Mouse (Mus musculus) megakaryocyte, embryonic 14.5 days (primary cell): ENCODE measurements around the gene Tpk1. TPM values are rescaled to one million over a fixed set of nuclear protein-coding genes. Genes with fewer than 3 reads are reported as not detected.

Source experiments
- H3K27me3 ChIP-seq: replicated peaks from 2 replicates; pipeline ENCODE3; 2012; ENCODE audit warnings: inconsistent platforms
- H3K36me3 ChIP-seq: replicated peaks from 2 replicates; pipeline ENCODE3; 2012; ENCODE audit warnings: low read length, inconsistent platforms, mixed read lengths
- H3K4me1 ChIP-seq: 2 replicates; pipeline ENCODE4 v1.6.1; 2012; ENCODE audit warnings: inconsistent platforms
- H3K4me3 ChIP-seq: replicated peaks from 2 replicates; pipeline ENCODE3; 2012; ENCODE audit warnings: moderate library complexity, mild to moderate bottlenecking, inconsistent platforms
- H3K9me3 ChIP-seq: 2 replicates; pipeline ENCODE4 v1.6.1; 2012; ENCODE audit warnings: inconsistent platforms
- FLI1 ChIP-seq: IDR thresholded peaks from 2 replicates; pipeline ENCODE4 v1.6.1; 2012; ENCODE audit warnings: low read length, inconsistent platforms, mixed read lengths
- GATA1 ChIP-seq: IDR thresholded peaks from 3 replicates; pipeline ENCODE4 v1.6.1; 2012; ENCODE audit warnings: mixed read lengths, low read length, inconsistent platforms, borderline replicate concordance
- polyA plus RNA-seq: library from polyadenylated mRNA; stranded (reverse); fragments of >175 nt; gene quantifications from 2 replicates; pipeline ENCODE4 v1.2.3, GENCODE M21; 2012; ENCODE audit warnings: low replicate concordance; ENCODE audit not compliant: insufficient read depth

The Tpk1 gene
- polyA plus RNA-seq, 1 experiment: not detected

DNA sequence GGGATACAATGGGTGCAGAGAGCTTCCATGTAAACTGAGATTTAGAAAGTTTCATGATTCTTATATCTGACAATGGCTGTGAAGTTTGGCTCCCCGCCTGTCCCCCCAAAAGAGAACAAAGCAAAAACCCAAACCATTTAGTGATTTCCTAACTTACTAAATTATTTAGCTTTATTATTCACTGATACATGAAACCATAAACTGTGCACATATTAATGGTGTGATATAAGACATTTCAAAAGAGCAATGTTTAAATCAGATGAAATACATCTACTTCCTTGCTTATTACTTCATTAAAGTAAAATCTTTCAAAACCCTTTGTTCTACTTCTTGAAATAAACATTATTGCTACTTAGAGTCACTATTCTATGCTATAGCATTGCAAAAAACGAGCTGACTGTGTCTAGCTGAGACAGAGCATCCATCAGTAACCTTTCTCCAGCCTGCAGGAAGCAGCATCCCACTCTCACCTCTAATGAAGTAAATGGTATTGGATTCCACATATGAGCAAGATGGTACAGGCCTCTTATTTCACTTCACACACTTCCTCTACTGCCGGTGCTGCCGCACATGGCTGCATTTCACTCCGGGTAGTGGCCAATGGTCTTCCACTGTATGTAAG is 161.4 kb downstream of the Tpk1 start:
- H3K4me1 ChIP-seq: peaks cover 26% of the 10 kb centered on the region
- no peaks in the 10 kb centered on the region for H3K9me3 ChIP-seq
- H3K4me3 ChIP-seq: no peak overlapping the region
- H3K27me3 ChIP-seq: no peaks in the 10 kb centered on the region
- no peaks in the 10 kb centered on the region for H3K36me3 ChIP-seq
- TF ChIP-seq GATA1: no peak
- TF ChIP-seq FLI1: no peak

DNA sequence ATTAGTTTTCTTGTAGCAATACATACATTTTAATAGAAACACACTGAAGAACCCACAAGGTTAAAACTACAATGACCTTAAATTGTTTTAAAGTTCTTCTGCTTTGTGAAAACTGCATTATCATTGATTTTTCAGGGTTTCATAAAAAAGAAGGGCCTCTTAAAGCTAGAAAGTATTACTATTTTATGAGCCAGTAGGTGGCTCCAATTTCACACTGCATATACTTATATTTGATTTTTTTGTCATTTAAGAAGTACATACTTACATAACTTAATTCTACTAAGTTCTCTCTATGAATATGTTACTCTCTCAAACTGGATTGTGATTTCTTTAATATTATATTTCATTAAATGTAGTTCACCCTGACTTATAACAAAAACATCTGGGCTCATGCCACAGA is 173.7 kb downstream of the Tpk1 start:
- TF ChIP-seq FLI1 (no peak), GATA1 (no peak)
- H3K36me3 ChIP-seq: no peaks in the 10 kb centered on the region
- no peaks in the 10 kb centered on the region for H3K27me3 ChIP-seq
- no peaks in the 10 kb centered on the region for H3K9me3 ChIP-seq
- H3K4me1 ChIP-seq: no peaks in the 10 kb centered on the region
- H3K4me3 ChIP-seq: no peak overlapping the region

DNA sequence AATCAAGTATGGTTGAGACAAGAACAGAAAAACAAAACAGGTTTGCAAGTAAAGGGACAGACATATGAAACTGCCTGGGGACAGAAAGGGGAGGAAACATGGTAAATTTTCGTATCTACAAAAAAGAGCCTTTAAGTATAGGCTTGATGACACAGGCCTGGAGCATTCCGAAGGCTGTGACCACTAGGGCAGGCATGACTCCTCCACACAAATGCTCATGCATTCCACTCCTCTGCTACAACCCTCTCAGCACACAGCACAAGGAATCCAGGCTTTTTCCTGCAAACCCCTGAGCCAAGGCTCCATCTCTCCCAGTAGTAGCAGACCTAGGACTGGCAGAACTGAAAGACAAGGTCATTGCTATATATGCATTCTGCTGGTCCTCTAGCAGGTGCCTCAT is 179.4 kb downstream of the Tpk1 start:
- Histone ChIP-seq H3K4me1 (no peaks in the 10 kb centered on the region), H3K4me3 (no peak overlapping the region), H3K27me3 (no peaks in the 10 kb centered on the region), H3K9me3 (no peaks in the 10 kb centered on the region), H3K36me3 (no peaks in the 10 kb centered on the region)
- TF ChIP-seq GATA1 (no peak), FLI1 (no peak)

DNA sequence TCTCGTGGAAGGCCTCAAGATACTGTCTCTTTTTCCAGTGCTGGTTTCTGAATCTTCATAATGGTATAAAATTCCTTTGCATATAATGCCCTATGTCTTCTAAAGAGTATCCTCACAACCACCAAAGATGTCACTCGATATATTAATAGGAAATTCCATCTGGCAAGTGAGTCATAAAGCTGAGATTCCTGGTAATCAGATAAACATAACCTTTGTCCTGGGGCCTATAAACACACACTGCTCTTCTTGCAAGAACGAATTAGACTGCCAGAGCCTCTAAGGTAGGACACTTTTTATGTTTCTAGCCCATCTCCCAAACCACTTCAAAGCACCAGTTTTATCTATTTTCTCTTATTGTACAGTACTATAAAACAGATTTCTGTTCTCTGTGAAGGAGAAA is 185.4 kb downstream of the Tpk1 start:
- no peak for TF ChIP-seq GATA1
- Histone ChIP-seq H3K36me3 (no peaks in the 10 kb centered on the region), H3K9me3 (no peaks in the 10 kb centered on the region), H3K4me1 (peaks cover 18% of the 10 kb centered on the region), H3K4me3 (no peak overlapping the region), H3K27me3 (no peaks in the 10 kb centered on the region)

DNA sequence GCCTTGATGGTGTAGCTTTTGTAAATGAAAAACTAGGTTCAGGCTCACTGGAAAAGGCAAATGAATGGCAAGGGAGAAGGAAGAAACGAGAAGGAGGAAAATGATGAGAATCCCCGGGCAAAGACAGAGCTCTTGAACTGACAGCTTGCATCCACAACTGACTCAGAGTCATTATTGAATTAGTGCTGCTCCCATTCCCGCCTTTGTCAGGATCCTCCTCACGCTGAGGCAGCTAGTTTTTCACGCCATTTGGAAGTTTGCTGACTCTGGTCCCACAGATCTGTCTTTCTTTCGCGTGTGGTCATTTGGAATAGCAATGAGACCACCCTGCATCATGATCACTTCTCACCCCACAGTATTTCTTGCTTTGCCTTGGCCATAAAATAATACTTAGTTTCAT is 187.3 kb downstream of the Tpk1 start:
- H3K27me3 ChIP-seq: no peaks in the 10 kb centered on the region
- no peaks in the 10 kb centered on the region for H3K36me3 ChIP-seq
- peaks cover 33% of the 10 kb centered on the region for H3K4me1 ChIP-seq
- H3K9me3 ChIP-seq: no peaks in the 10 kb centered on the region
- no peak for TF ChIP-seq GATA1
- no peak for TF ChIP-seq FLI1
- H3K4me3 ChIP-seq: no peak overlapping the region

DNA sequence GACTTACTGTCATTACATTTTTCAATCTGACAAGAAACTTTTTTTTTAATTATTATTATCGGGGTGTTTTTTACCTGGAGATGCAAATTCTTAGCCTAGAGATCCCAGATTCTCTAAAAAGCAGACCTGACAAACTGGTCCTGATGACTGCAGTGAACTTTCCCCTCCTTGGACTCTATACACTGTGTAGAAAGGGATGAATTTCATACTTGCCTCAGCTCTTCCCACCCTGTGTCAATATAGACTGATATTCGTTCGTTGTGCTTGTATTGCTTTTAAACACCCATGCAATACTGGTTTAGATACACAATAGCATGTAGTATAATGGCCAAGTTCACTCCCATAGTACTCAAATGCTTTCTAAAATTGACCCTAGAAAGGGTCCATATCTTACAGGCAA is 189.7 kb downstream of the Tpk1 start:
- Histone ChIP-seq H3K9me3 (no peaks in the 10 kb centered on the region), H3K4me1 (peaks cover 51% of the 10 kb centered on the region), H3K4me3 (no peak overlapping the region), H3K27me3 (no peaks in the 10 kb centered on the region), H3K36me3 (no peaks in the 10 kb centered on the region)
- no peak for TF ChIP-seq GATA1
- TF ChIP-seq FLI1: no peak

DNA sequence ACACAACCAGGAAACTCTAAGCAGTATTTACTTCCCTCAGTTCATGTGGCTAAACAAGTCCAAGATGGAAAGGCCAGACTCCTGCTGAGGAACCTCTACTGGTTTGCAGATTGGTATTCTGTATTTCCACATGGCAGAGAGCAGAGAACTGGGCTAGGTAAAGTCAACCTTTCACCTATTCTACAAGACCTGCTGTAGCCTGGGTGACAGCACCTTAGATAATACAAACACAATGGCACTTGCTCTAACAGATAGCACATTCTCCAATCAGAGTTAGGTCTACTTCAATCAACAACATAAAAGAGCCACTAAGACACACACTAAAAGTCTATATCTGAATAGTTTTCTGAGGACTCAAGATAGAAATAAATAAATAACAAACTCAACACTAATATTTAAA is 190.2 kb downstream of the Tpk1 start:
- Histone ChIP-seq H3K4me1 (peaks cover 51% of the 10 kb centered on the region), H3K27me3 (no peaks in the 10 kb centered on the region), H3K4me3 (no peak overlapping the region), H3K9me3 (no peaks in the 10 kb centered on the region), H3K36me3 (no peaks in the 10 kb centered on the region)
- no peak for TF ChIP-seq GATA1
- no peak for TF ChIP-seq FLI1

DNA sequence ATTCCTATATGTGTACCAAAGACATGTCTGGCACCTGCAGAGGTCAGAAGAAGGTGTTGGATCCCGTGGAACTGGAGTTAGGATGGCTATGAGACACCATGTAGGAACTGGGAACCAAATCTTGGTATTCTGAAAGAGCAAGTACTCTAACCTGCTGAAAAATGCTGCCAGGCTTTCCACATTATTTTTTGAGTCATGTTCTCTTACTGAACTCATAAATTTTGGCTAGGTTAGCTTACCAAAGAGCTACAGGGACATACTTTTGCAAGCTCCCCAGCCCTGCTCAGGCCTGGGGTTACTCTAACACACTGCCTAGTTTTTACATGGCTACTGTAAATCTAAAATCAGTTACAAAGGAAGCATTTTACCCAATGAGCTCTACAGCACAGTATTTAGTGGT is 194.5 kb downstream of the Tpk1 start:
- H3K4me3 ChIP-seq: no peak overlapping the region
- no peaks in the 10 kb centered on the region for H3K9me3 ChIP-seq
- H3K4me1 ChIP-seq: peaks cover 44% of the 10 kb centered on the region
- TF ChIP-seq GATA1 (no peak), FLI1 (no peak)
- H3K36me3 ChIP-seq: no peaks in the 10 kb centered on the region
- H3K27me3 ChIP-seq: no peaks in the 10 kb centered on the region

DNA sequence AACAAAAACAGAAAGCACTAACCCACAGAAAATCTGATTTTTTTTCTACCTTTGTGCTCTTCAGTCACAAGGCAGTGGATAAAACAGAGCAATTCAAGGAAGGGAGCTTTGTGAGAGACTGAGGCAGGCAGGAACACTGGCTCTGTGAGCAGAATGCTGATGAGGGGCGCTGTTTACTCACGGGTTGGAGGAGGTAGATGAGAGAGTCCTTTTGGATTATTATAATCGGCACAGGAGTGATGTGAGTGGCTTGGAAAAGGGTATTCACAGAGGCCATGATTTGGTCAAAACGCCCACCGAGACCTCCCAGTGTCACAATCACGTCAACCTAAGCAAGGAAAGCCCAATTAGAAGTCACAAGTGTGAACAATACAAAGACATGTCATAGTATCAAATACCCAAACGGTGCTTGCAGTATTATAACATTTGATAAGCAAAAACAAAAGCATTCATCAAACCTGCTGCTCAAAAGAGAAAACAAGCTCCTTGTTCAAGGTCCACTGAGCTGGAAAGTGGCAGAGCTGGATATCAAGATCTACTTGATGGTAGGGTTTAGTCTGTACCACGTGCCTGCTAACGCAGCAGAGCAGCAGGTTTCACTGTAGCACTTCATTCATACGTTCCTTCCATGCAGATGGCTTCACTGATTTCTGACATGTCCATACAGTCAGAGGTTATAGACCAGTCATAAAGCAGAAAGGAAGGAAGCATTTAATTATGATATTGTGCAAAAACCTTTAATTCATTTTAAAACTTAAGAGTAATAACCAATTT is 197.1 kb downstream of the Tpk1 start:
- no peaks in the 10 kb centered on the region for H3K9me3 ChIP-seq
- no peak overlapping the region for H3K4me3 ChIP-seq
- H3K4me1 ChIP-seq: peaks cover 28% of the 10 kb centered on the region
- no peaks in the 10 kb centered on the region for H3K27me3 ChIP-seq
- TF ChIP-seq GATA1 (no peak), FLI1 (no peak)
- H3K36me3 ChIP-seq: no peaks in the 10 kb centered on the region

DNA sequence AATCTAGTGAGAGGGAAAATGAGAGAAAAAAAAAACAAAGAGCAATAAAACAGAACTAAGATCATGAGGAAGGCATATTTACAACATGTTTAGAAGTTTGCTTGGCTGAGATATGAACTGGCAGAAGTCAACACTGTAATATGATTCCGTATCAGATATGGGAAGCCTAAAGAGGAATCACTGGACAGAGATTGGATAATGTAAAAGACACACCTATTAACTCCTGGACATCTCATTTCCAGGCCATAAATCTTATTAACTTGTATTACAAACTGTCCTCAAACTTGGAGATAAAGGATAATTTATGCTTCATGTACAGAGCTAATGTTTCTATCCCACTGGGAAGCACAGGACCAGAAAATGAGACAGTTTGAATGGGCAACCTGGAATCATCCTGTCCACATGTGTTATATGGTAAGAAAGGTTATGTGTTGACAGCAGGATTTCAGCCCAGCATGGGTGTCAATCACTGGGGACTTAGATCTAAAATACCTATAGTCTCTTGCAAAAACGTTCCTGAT is 203.2 kb downstream of the Tpk1 start:
- Histone ChIP-seq H3K27me3 (no peaks in the 10 kb centered on the region), H3K36me3 (no peaks in the 10 kb centered on the region), H3K4me1 (no peaks in the 10 kb centered on the region), H3K9me3 (no peaks in the 10 kb centered on the region), H3K4me3 (no peak overlapping the region)
- no peak for TF ChIP-seq FLI1
- TF ChIP-seq GATA1: no peak
